Mouse (Mus musculus) lung, postnatal 0 days (tissue): ENCODE measurements at regions not wholly inside any gene's neighbourhood (a gene's known extent, or its start where the extent isn't known, plus 50 kb on each side); places are given as distances from the start of the nearest gene placed in this dataset.

Experiments
- ATAC-seq: fragments of 200-750 bp; cut with Nextera tagmentation; 2 replicates; pipeline ENCODE4 v1.8.0; 2017; ENCODE audit warnings: moderate library complexity
- DNase-seq: peaks from one replicate; pipeline ENCODE4 v3.0.0-alpha.2; 2016; ENCODE audit warnings: low spot score
- H3K27ac ChIP-seq: fragments of 300-500 bp; sonication (generic); 2 replicates; pipeline ENCODE4 v1.5.1; 2014; ENCODE audit warnings: antibody characterized with exemption, mild to moderate bottlenecking, low read length, mixed read lengths
- H3K27me3 ChIP-seq: fragments of 300-500 bp; sonication (generic); replicated peaks from 2 replicates; pipeline ENCODE4 v1.6.1; 2014; ENCODE audit warnings: low read length, mixed read lengths; ENCODE audit not compliant: insufficient read depth
- H3K36me3 ChIP-seq: fragments of 300-500 bp; sonication (generic); 2 replicates; pipeline ENCODE4 v1.6.1; 2014; ENCODE audit warnings: low read length, mixed read lengths; ENCODE audit not compliant: insufficient read depth
- H3K4me1 ChIP-seq: fragments of 300-500 bp; sonication (generic); 2 replicates; pipeline ENCODE4 v1.6.1; 2014; ENCODE audit warnings: antibody characterized with exemption, low read depth, low read length, mixed read lengths; ENCODE audit not compliant: insufficient read depth
- H3K4me2 ChIP-seq: fragments of 300-500 bp; sonication (generic); replicated peaks from 2 replicates; pipeline ENCODE4 v1.6.1; 2014; ENCODE audit warnings: low read depth, mild to moderate bottlenecking, low read length, moderate library complexity, mixed read lengths
- H3K4me3 ChIP-seq: fragments of 300-500 bp; sonication (generic); 2 replicates; pipeline ENCODE4 v1.5.1; 2014; ENCODE audit warnings: low read depth, low read length
- H3K9ac ChIP-seq: fragments of 300-500 bp; sonication (generic); replicated peaks from 2 replicates; pipeline ENCODE4 v1.6.1; 2014; ENCODE audit warnings: low read depth, mild to moderate bottlenecking
- H3K9me3 ChIP-seq: fragments of 300-500 bp; sonication (generic); 2 replicates; pipeline ENCODE4 v1.6.1; 2016; ENCODE audit warnings: low read length, mixed read lengths
- CTCF ChIP-seq: IDR thresholded peaks from 2 replicates; pipeline ENCODE4 v1.5.1; 2016; ENCODE audit warnings: antibody characterized with exemption, mild to moderate bottlenecking
- EP300 ChIP-seq: IDR thresholded peaks from 2 replicates; pipeline ENCODE4 v1.6.1; 2016; ENCODE audit warnings: antibody characterized with exemption, mild to moderate bottlenecking, control low read depth
- WGBS: fragments of 180-500 bp; shearing (Covaris S2); extraction: QIAGEN DNeasy Blood & Tissue Kit; methylation state at CpG from one replicate; pipeline ENCODE4 v1.1.7; 2014; 5-methylcytosine and 5-hydroxymethylcytosine counted together

- TF ChIP-seq EP300 (no peak), CTCF (no peak)
- ATAC-seq: no peak
Observed at GRCm38 (mm10) chr14:86239090-86239489, 901.9 kb downstream of the Diaph3 start.

GRCm38 (mm10) chr14:86233305-86233704, 907.7 kb downstream of the Diaph3 start:
- H3K4me2 ChIP-seq: no peak overlapping the region
- no peaks in the 10 kb centered on the region for H3K36me3 ChIP-seq
- ATAC-seq (no peak), DNase-seq (no peak)
- TF ChIP-seq EP300 (no peak), CTCF (no peak)
- H3K9ac ChIP-seq: no peak overlapping the region
- H3K4me3 ChIP-seq: no peak overlapping the region
- no peaks in the 10 kb centered on the region for H3K9me3 ChIP-seq
- no peak overlapping the region for H3K27ac ChIP-seq
- H3K27me3 ChIP-seq: no peaks in the 10 kb centered on the region
- H3K4me1 ChIP-seq: no peaks in the 10 kb centered on the region
- WGBS: 59% methylated on average over 1 of the region's 1 CpGs

More at GRCm38 (mm10) chr14:86239090-86239489, 901.9 kb downstream of the Diaph3 start:
- 46% methylated on average over 2 of the region's 2 CpGs for WGBS
- Histone ChIP-seq H3K4me3 (no peak overlapping the region), H3K9me3 (no peaks in the 10 kb centered on the region), H3K4me2 (no peak overlapping the region), H3K36me3 (no peaks in the 10 kb centered on the region), H3K27ac (no peak overlapping the region), H3K4me1 (no peaks in the 10 kb centered on the region), H3K9ac (no peak overlapping the region), H3K27me3 (no peaks in the 10 kb centered on the region)
- no peak for DNase-seq

- Histone ChIP-seq H3K4me2 (no peak overlapping the region), H3K4me3 (no peak overlapping the region), H3K27me3 (no peaks in the 10 kb centered on the region), H3K27ac (no peak overlapping the region), H3K9me3 (no peaks in the 10 kb centered on the region), H3K36me3 (no peaks in the 10 kb centered on the region), H3K4me1 (no peaks in the 10 kb centered on the region), H3K9ac (no peak overlapping the region)
- DNase-seq (peak; percentile 34), ATAC-seq (peak; percentile 49; the same call in 1 of the 2 replicates)
- TF ChIP-seq EP300: no peak
- TF ChIP-seq CTCF: no peak
- WGBS: 49% methylated on average over 1 of the region's 1 CpGs
Observed at GRCm38 (mm10) chr14:86230609-86231008, 910.4 kb downstream of the Diaph3 start.

- 89% methylated on average over 2 of the region's 2 CpGs for WGBS
- TF ChIP-seq CTCF (no peak), EP300 (no peak)
Observed at GRCm38 (mm10) chr14:86229755-86230154, 911.3 kb downstream of the Diaph3 start.

GRCm38 (mm10) chr14:86215711-86216110, 925.3 kb downstream of the Diaph3 start:
- TF ChIP-seq EP300: no peak
- TF ChIP-seq CTCF: no peak
- 81% methylated on average over 9 of the region's 9 CpGs for WGBS
- H3K36me3 ChIP-seq: no peaks in the 10 kb centered on the region

More at GRCm38 (mm10) chr14:86229755-86230154, 911.3 kb downstream of the Diaph3 start:
- ATAC-seq (no peak), DNase-seq (no peak)
- no peak overlapping the region for H3K9ac ChIP-seq
- no peak overlapping the region for H3K4me2 ChIP-seq
- no peak overlapping the region for H3K27ac ChIP-seq
- no peaks in the 10 kb centered on the region for H3K36me3 ChIP-seq
- no peak overlapping the region for H3K4me3 ChIP-seq
- no peaks in the 10 kb centered on the region for H3K4me1 ChIP-seq
- H3K27me3 ChIP-seq: no peaks in the 10 kb centered on the region
- no peaks in the 10 kb centered on the region for H3K9me3 ChIP-seq

GRCm38 (mm10) chr14:86211654-86212053, 929.4 kb downstream of the Diaph3 start:
- H3K4me1 ChIP-seq: no peaks in the 10 kb centered on the region
- no peak overlapping the region for H3K4me3 ChIP-seq
- ATAC-seq (no peak), DNase-seq (no peak)
- no peak overlapping the region for H3K9ac ChIP-seq
- H3K27me3 ChIP-seq: no peaks in the 10 kb centered on the region
- H3K27ac ChIP-seq: no peak overlapping the region
- 95% methylated on average over 3 of the region's 3 CpGs for WGBS
- H3K9me3 ChIP-seq: no peaks in the 10 kb centered on the region
- TF ChIP-seq CTCF (no peak), EP300 (no peak)
- no peak overlapping the region for H3K4me2 ChIP-seq
- H3K36me3 ChIP-seq: no peaks in the 10 kb centered on the region

More at GRCm38 (mm10) chr14:86215711-86216110, 925.3 kb downstream of the Diaph3 start:
- no peak overlapping the region for H3K4me3 ChIP-seq
- H3K27me3 ChIP-seq: no peaks in the 10 kb centered on the region
- H3K9me3 ChIP-seq: no peaks in the 10 kb centered on the region
- H3K9ac ChIP-seq: no peak overlapping the region
- ATAC-seq (no peak), DNase-seq (no peak)
- no peak overlapping the region for H3K27ac ChIP-seq
- H3K4me1 ChIP-seq: no peaks in the 10 kb centered on the region
- no peak overlapping the region for H3K4me2 ChIP-seq

- WGBS: 90% methylated on average over 6 of the region's 7 CpGs
- no peak for ATAC-seq
- no peak for TF ChIP-seq EP300
- TF ChIP-seq CTCF: no peak
Observed at GRCm38 (mm10) chr14:86204582-86204981, 936.5 kb downstream of the Diaph3 start.

More at GRCm38 (mm10) chr14:86204582-86204981, 936.5 kb downstream of the Diaph3 start:
- Histone ChIP-seq H3K9me3 (no peaks in the 10 kb centered on the region), H3K36me3 (no peaks in the 10 kb centered on the region), H3K4me1 (no peaks in the 10 kb centered on the region), H3K27me3 (no peaks in the 10 kb centered on the region), H3K27ac (no peak overlapping the region), H3K4me2 (no peak overlapping the region), H3K4me3 (no peak overlapping the region), H3K9ac (no peak overlapping the region)
- DNase-seq: no peak
